Mouse (Mus musculus) urinary bladder, postnatal 25 days (tissue): ENCODE data around the gene Cd80.

ENCODE experiments used
- DNase-seq: peaks from one replicate; pipeline ENCODE4 v3.0.0; 2022; ENCODE audit warnings: low spot score

Cd80 gene

GRCm38 (mm10) chr16:38448458-38448857 lies 6.9 kb upstream of the Cd80 start:
- DNase-seq: no peak

- no peak for DNase-seq
Observed at GRCm38 (mm10) chr16:38450707-38451106, 4.7 kb upstream of the Cd80 start.

- DNase-seq: peak; percentile 16
Observed at GRCm38 (mm10) chr16:38451421-38452205, 3.7 kb upstream of the Cd80 start.

GRCm38 (mm10) chr16:38452442-38453202 lies 2.7 kb upstream of the Cd80 start, which contains the start of gene Adprh:
Adprh (minus strand) TSS chr16:38452703.
- DNase-seq: peak; percentile 91

- DNase-seq: no peak
Observed at GRCm38 (mm10) chr16:38453203-38453553, 2.2 kb upstream of the Cd80 start.

- no peak for DNase-seq
Observed at GRCm38 (mm10) chr16:38453952-38454351, 1.4 kb upstream of the Cd80 start.

GRCm38 (mm10) chr16:38454533-38455254 lies 667 bp upstream of the Cd80 start:
- DNase-seq: no peak

- no peak for DNase-seq
Observed at GRCm38 (mm10) chr16:38456812-38457567, 1.6 kb downstream of the Cd80 start.

- DNase-seq: no peak
Observed at GRCm38 (mm10) chr16:38458600-38459280, 3.4 kb downstream of the Cd80 start.

GRCm38 (mm10) chr16:38459990-38460389 lies 4.6 kb downstream of the Cd80 start:
- no peak for DNase-seq

- no peak for DNase-seq
Observed at GRCm38 (mm10) chr16:38461749-38462148, 6.4 kb downstream of the Cd80 start.

- DNase-seq: no peak
Observed at GRCm38 (mm10) chr16:38462161-38462560, 6.8 kb downstream of the Cd80 start.

- DNase-seq: no peak
Observed at GRCm38 (mm10) chr16:38463305-38463704, 7.9 kb downstream of the Cd80 start.

- no peak for DNase-seq
Observed at GRCm38 (mm10) chr16:38466089-38466488, 10.7 kb downstream of the Cd80 start.

- DNase-seq: no peak
Observed at GRCm38 (mm10) chr16:38467091-38467916, 11.9 kb downstream of the Cd80 start.

GRCm38 (mm10) chr16:38467917-38468705 lies 12.8 kb downstream of the Cd80 start:
- no peak for DNase-seq

GRCm38 (mm10) chr16:38468706-38469018 lies 13.3 kb downstream of the Cd80 start:
- no peak for DNase-seq

GRCm38 (mm10) chr16:38469437-38469836 lies 14.1 kb downstream of the Cd80 start:
- no peak for DNase-seq

- DNase-seq: no peak
Observed at GRCm38 (mm10) chr16:38471697-38472506, 16.5 kb downstream of the Cd80 start.
